Mouse (Mus musculus) spleen, adult 2 months (tissue): ENCODE data around the gene Fstl1. TPM values are rescaled to one million over a fixed set of nuclear protein-coding genes. Genes with fewer than 3 reads are reported as not detected.

Experiments used
- DNase-seq, 2 experiments: peaks; one replicate each; pipeline versions ENCODE4 v3.0.0 to v3.0.0-alpha.2; 2012 to 2021; ENCODE audit warnings: low spot score in 2 of 2, low read depth in 1 of 2
- H3K27ac ChIP-seq: fragments of 200-500 bp; 2 replicates; pipeline ENCODE4 v1.5.1; 2012; ENCODE audit warnings: low read length, inconsistent platforms; ENCODE audit not compliant: insufficient read depth
- H3K27me3 ChIP-seq: fragments of 200-500 bp; 2 replicates; pipeline ENCODE4 v1.6.1; 2012; ENCODE audit warnings: mild to moderate bottlenecking, moderate library complexity, low read length, inconsistent platforms; ENCODE audit not compliant: control insufficient read depth, insufficient read depth
- H3K36me3 ChIP-seq: fragments of 200-500 bp; 2 replicates; pipeline ENCODE4 v1.6.1; 2012; ENCODE audit warnings: mild to moderate bottlenecking, low read length, inconsistent platforms; ENCODE audit not compliant: control insufficient read depth, insufficient read depth
- H3K4me1 ChIP-seq: fragments of 200-500 bp; 2 replicates; pipeline ENCODE4 v1.6.1; 2011; ENCODE audit warnings: inconsistent platforms; ENCODE audit not compliant: control insufficient read depth, insufficient read depth, insufficient read length
- H3K4me3 ChIP-seq: fragments of 200-500 bp; 2 replicates; pipeline ENCODE4 v1.5.1; 2011; ENCODE audit warnings: mild to moderate bottlenecking, inconsistent platforms; ENCODE audit not compliant: insufficient read depth, insufficient read length; ENCODE audit errors: extremely low read depth
- CTCF ChIP-seq: fragments of 200-500 bp; IDR thresholded peaks from 2 replicates; pipeline ENCODE4 v1.5.1; 2011; ENCODE audit warnings: mild to moderate bottlenecking, inconsistent platforms; ENCODE audit not compliant: insufficient read depth, insufficient read length, insufficient replicate concordance; ENCODE audit errors: extremely low read depth
- POLR2A ChIP-seq: fragments of 200-500 bp; IDR thresholded peaks from 2 replicates; pipeline ENCODE4 v1.6.1; 2011; ENCODE audit warnings: low read depth, low read length, inconsistent platforms
- WGBS: fragments of 180-500 bp; shearing (Covaris S2); methylation state at CpG from one replicate; pipeline ENCODE4 v1.1.7; 2018; 5-methylcytosine and 5-hydroxymethylcytosine counted together
- polyA plus RNA-seq: library from polyadenylated mRNA; depleted of rRNA; stranded (reverse); fragments of >200 nt; gene quantifications from 2 replicates; pipeline ENCODE4 v1.2.3, GENCODE M21; 2012; rRNA removed

Fstl1 gene
- polyA plus RNA-seq, 1 experiment = 10.3 TPM

- Histone ChIP-seq H3K4me3 (no peak overlapping the region), H3K27me3 (no peaks in the 10 kb centered on the region), H3K4me1 (no peaks in the 10 kb centered on the region), H3K36me3 (peaks cover 20% of the 10 kb centered on the region), H3K27ac (no peak overlapping the region)
- TF ChIP-seq POLR2A (no peak), CTCF (no peak)
- 87% methylated on average over 7 of the region's 7 CpGs for WGBS
- DNase-seq = no peak
These were observed 102.4 kb downstream of the Fstl1 start for GRCm38 (mm10) chr16:37878951-37879505.

- TF ChIP-seq CTCF (no peak), POLR2A (no peak)
- no peaks in the 10 kb centered on the region for H3K27me3 ChIP-seq
- no peak overlapping the region for H3K27ac ChIP-seq
- no peak for DNase-seq
- H3K4me1 ChIP-seq = no peaks in the 10 kb centered on the region
- peaks cover 20% of the 10 kb centered on the region for H3K36me3 ChIP-seq
- no peak overlapping the region for H3K4me3 ChIP-seq
- WGBS = 95% methylated on average over 4 of the region's 4 CpGs
These were observed 103.2 kb downstream of the Fstl1 start for GRCm38 (mm10) chr16:37879750-37880419.

GRCm38 (mm10) chr16:37881168-37881567 lies 104.5 kb downstream of the Fstl1 start:
- Histone ChIP-seq H3K27ac (no peak overlapping the region), H3K4me3 (no peak overlapping the region), H3K27me3 (no peaks in the 10 kb centered on the region), H3K4me1 (no peaks in the 10 kb centered on the region), H3K36me3 (peaks cover 20% of the 10 kb centered on the region)
- DNase-seq = no peak
- TF ChIP-seq CTCF = no peak
- WGBS = 86% methylated on average over 2 of the region's 2 CpGs

Other genes starting within 250 kb of the Fstl1 start
- gene Gtf2e1, start 237.1 kb upstream of the Fstl1 start, polyA plus RNA-seq = 3.4 and 3.7 TPM in 2 replicates
- gene Rabl3, start 237.0 kb upstream of the Fstl1 start, polyA plus RNA-seq = 0.83 and 0.94 TPM in 2 replicates
- gene Hgd, start 196.7 kb upstream of the Fstl1 start, polyA plus RNA-seq = 0.08 and 0.09 TPM in 2 replicates
- 16.0 and 33.0 TPM in 2 replicates for gene Ndufb4, start 122.4 kb upstream of the Fstl1 start, polyA plus RNA-seq
- gene Gm36028, start 84.3 kb downstream of the Fstl1 start, polyA plus RNA-seq = not detected in 2 replicates
- 4.8 and 7.1 TPM in 2 replicates for gene Lrrc58, start 91.5 kb downstream of the Fstl1 start, polyA plus RNA-seq
- gene Gpr156, start 139.6 kb downstream of the Fstl1 start, polyA plus RNA-seq = 0.69 and 0.70 TPM in 2 replicates